Mouse (Mus musculus) hindbrain, embryonic 15.5 days (tissue): ENCODE data around the gene Ccdc184. TPM values are rescaled to one million over a fixed set of nuclear protein-coding genes. Genes with fewer than 3 reads are reported as not detected.

Experiments used
- ATAC-seq: fragments of 200-750 bp; cut with Nextera tagmentation; 2 replicates; pipeline ENCODE4 v1.8.0; 2017; ENCODE audit warnings: low read depth, moderate number of reproducible peaks, moderate TSS enrichment; ENCODE audit not compliant: low FRiP score
- H3K27ac ChIP-seq: fragments of 300-500 bp; sonication (generic); replicated peaks from 2 replicates; pipeline ENCODE4 v1.5.1; 2015; ENCODE audit warnings: mild to moderate bottlenecking, inconsistent platforms
- H3K27me3 ChIP-seq: fragments of 300-500 bp; sonication (generic); 2 replicates; pipeline ENCODE4 v1.6.1; 2015; ENCODE audit warnings: control low read depth, inconsistent platforms
- H3K36me3 ChIP-seq: fragments of 300-500 bp; sonication (generic); 2 replicates; pipeline ENCODE4 v1.6.1; 2015; ENCODE audit warnings: control low read depth, inconsistent platforms
- H3K4me1 ChIP-seq: fragments of 300-500 bp; sonication (generic); replicated peaks from 2 replicates; pipeline ENCODE4 v1.6.1; 2015; ENCODE audit warnings: control low read depth, inconsistent platforms
- H3K4me2 ChIP-seq: fragments of 300-500 bp; sonication (generic); 2 replicates; pipeline ENCODE4 v1.6.1; 2015; ENCODE audit warnings: moderate library complexity, mild to moderate bottlenecking, inconsistent platforms
- H3K4me3 ChIP-seq: fragments of 300-500 bp; sonication (generic); 2 replicates; pipeline ENCODE4 v1.5.1; 2015; ENCODE audit warnings: mild to moderate bottlenecking, inconsistent platforms
- H3K9ac ChIP-seq: fragments of 300-500 bp; sonication (generic); 2 replicates; pipeline ENCODE4 v1.6.1; 2015; ENCODE audit warnings: inconsistent platforms
- H3K9me3 ChIP-seq: fragments of 300-500 bp; sonication (generic); 2 replicates; pipeline ENCODE4 v1.6.1; 2016; ENCODE audit warnings: control low read depth, inconsistent platforms
- WGBS: fragments of 180-500 bp; shearing (Covaris S2); methylation state at CpG from one replicate; pipeline ENCODE4 v1.1.7; 2015; 5-methylcytosine and 5-hydroxymethylcytosine counted together
- polyA plus RNA-seq: library from polyadenylated mRNA; unstranded; fragments of >200 nt; fragmentation: Nextera tagmentation; extraction: Ambion mirVana; gene quantifications from 2 replicates; pipeline ENCODE4 v1.2.1, GENCODE M21; 2015

The Ccdc184 gene
- polyA plus RNA-seq, 1 experiment from 2014 or later: 113 TPM

DNA sequence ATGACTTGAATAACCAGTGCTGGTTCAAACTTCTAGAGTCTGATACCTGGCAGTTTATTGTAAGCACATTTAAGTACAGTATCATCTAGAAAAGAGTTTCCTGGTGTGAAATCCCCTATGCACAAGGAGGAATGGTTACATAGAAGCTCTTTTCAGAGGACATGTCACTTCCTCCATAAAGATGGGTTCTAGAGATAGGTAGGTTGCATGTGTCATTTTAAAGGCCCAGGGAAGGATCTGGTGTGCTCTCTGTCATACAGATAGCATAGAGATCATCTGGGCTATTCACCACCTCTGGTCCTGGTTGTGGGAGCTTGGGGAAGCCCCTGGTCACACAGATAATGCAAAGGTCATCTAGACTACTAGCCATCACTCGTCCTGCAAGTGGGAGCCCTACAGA, 9.7 kb upstream of the Ccdc184 start:
- H3K27ac ChIP-seq: no peak overlapping the region
- H3K27me3 ChIP-seq: no peaks in the 10 kb centered on the region
- no peaks in the 10 kb centered on the region for H3K4me1 ChIP-seq
- no peak for ATAC-seq
- no peak overlapping the region for H3K9ac ChIP-seq
- H3K4me3 ChIP-seq: no peak overlapping the region
- H3K9me3 ChIP-seq: no peaks in the 10 kb centered on the region
- no peaks in the 10 kb centered on the region for H3K36me3 ChIP-seq
- 74% methylated on average over 1 of the region's 1 CpGs for WGBS
- no peak overlapping the region for H3K4me2 ChIP-seq

DNA sequence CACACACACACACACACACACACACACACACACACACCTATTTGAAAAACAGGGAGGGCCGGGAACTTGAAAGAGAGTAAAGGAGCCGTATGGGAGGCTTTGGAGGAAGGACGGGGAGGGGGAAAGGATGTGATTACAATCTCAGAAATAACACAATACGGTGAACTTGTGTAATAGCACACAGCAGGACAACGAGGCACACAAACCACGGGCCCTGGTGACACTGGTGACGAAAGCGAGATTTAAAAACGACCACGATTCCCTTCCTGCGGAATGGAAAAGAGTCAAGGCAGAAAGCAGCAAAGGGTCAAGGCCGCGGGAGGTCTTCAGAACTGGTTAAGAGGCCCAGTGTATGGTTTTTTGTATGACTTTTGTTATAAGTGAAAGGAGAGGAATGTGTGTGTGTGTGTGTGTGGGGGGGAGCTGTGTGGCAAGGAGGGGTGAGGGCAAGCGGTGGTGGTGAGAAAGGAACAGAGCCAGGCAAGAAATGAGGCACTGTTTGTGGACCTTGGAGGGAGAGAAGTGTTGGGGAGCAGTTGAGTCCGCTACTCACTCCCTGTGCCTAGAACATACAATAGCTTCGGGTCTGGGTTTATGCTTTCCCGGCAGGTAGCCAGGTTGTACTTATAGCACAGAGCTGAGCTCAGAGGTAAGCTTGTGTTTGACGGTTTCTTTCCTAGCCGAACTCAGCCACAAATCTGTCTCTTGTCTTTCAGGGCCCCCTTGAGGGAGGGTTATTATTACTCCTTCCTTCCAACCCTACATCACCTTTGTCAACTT, 5.7 kb upstream of the Ccdc184 start:
- no peak for ATAC-seq
- Histone ChIP-seq H3K9ac (no peak overlapping the region), H3K9me3 (no peaks in the 10 kb centered on the region), H3K36me3 (no peaks in the 10 kb centered on the region), H3K4me3 (no peak overlapping the region), H3K27ac (no peak overlapping the region), H3K4me1 (no peaks in the 10 kb centered on the region), H3K4me2 (no peak overlapping the region), H3K27me3 (no peaks in the 10 kb centered on the region; the same call in 1 of the 2 replicates)
- 53% methylated on average over 19 of the region's 19 CpGs for whole genome bisulfite sequencing

DNA sequence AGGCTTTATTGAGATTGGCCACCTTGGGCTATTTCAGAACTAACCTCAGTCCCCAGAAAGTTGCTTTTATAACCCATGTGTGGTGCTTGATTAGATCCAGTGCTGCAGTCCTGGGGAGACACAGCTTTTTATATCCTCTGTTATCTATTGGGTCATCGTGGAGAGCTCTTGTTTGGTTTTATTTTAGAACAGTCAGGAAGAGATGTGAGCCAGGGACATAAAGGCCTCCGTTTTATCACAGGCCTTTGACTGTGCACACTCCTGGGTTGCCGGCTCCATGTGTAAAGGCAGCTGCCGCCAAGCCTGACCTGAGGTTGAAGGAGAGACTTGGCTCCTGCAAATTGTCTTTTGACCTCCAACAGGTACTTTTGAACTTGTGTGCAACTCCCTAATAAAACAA, 4.4 kb upstream of the Ccdc184 start:
- Histone ChIP-seq H3K27ac (no peak overlapping the region), H3K4me1 (peaks cover 6% of the 10 kb centered on the region), H3K4me2 (no peak overlapping the region), H3K4me3 (no peak overlapping the region), H3K9ac (no peak overlapping the region), H3K27me3 (no peaks in the 10 kb centered on the region; the same call in 1 of the 2 replicates), H3K36me3 (no peaks in the 10 kb centered on the region), H3K9me3 (no peaks in the 10 kb centered on the region)
- no peak for ATAC-seq
- 77% methylated on average over 4 of the region's 4 CpGs for WGBS

DNA sequence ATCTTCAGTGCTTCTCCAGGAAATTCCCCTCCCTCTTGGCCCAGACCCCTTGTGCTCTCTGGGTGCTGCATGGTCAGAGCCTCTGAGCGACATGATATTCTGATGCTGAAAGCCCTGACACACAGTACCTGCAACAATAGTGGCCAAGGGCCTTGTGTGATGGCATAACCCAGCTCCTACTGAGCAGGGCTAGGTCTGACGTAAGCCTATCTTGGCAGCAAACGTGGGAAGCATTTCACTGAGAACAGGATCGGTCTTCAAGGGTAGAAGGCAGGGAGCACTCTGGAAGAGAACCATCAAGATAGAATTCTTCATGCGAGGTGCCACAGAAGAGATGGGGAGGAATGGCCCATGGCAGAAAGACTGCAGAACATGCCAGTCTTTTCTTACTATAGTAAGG, 1.4 kb upstream of the Ccdc184 start, which contains the start of gene Asb8:
Asb8 (minus strand) TSS at position 101 of the 400 bp plus-strand sequence.
- ATAC-seq: no peak
- H3K4me1 ChIP-seq: peaks cover 29% of the 10 kb centered on the region
- H3K4me3 ChIP-seq: no peak within 1 kb of the TSS
- no peaks in the 10 kb centered on the region; the same call in 1 of the 2 replicates for H3K27me3 ChIP-seq
- 0 out of 2 replicates have a peak within 1 kb of the TSS, but pooled peaks have one; percentile 82 for H3K4me2 ChIP-seq
- H3K9ac ChIP-seq: no peak within 1 kb of the TSS
- H3K9me3 ChIP-seq: no peaks in the 10 kb centered on the region
- no peak within 1 kb of the TSS for H3K27ac ChIP-seq
- WGBS: 86% methylated on average over 5 of the region's 5 CpGs
- no peaks in the 10 kb centered on the region for H3K36me3 ChIP-seq

DNA sequence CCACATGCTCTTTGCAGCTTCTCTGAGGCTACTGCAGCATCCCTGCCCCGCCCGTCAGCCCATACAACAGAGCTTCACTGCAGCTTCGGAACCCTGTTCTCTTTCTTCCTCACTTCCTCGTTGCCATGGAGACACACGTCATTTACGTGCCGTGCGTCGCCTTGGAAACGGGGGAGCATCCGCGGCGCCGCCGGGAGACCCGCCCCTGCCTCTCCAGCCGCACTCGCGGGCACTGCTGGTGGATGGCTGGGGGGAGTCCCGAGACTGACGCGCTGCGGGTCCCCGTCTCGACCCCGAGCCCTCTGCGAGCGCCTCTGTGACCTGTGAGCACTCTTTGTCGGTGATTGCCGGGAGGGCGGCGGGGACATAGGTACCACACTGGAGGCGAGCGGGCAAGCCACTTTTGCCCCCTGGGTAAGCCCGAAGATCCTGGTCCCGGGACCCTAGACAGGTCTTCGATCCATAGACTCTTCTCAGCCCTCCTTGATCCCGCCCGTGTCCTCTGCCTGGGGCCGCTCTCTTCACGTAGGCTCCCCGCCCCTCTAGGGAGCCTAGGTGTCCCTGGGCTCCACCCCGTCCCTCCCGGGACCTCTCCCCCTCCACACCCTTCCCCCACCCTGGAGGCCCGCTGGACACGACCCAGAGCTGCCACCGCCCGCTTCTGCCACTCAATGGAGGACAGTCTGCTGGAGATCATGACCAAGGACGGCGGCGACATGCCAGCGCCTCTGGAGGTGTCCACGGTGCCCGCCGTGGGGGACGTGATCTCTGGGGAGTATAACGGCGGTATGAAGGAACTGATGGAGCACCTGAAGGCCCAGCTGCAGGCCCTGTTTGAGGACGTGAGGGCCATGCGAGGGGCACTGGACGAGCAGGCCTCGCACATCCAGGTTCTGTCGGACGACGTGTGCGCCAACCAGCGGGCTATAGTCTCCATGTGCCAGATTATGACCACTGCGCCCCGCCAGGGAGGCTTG, 975 bp downstream of the Ccdc184 start:
- ATAC-seq: peak; percentile 96
- H3K9me3 ChIP-seq: no peaks in the 10 kb centered on the region
- peaks cover 46% of the 10 kb centered on the region for H3K4me1 ChIP-seq
- WGBS: 1% methylated on average over 69 of the region's 69 CpGs
- H3K9ac ChIP-seq: peak overlapping the region; percentile 68
- no peaks in the 10 kb centered on the region; the same call in 1 of the 2 replicates for H3K27me3 ChIP-seq
- no peaks in the 10 kb centered on the region for H3K36me3 ChIP-seq
- peak overlapping the region; percentile 95 for H3K27ac ChIP-seq
- H3K4me2 ChIP-seq: peak overlapping the region; percentile 82
- peak overlapping the region; percentile 58 for H3K4me3 ChIP-seq

DNA sequence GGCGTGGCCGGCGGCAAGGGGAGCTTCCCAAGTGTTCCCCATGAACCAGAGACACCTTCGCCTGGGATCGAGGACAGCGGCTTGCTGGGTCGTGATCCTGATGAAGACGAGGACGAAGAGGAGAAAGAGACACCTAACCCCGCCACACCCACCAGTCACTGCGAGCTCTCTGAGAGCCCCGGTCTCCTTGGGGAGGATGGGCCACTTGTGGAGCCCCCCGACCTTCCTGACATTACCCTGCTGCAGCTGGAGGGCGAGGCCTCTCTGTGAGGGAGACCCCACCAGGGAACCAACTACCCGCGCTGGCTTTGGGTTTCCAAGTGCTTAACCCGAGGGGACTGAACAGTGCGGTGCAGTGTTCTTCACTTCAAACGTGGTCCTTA, 1.7 kb downstream of the Ccdc184 start:
- peak overlapping the region; percentile 68 for H3K9ac ChIP-seq
- H3K27ac ChIP-seq: peak overlapping the region; percentile 95; the same call in 1 of the 2 replicates
- H3K4me2 ChIP-seq: peak overlapping the region; percentile 82
- H3K36me3 ChIP-seq: no peaks in the 10 kb centered on the region
- 3% methylated on average over 19 of the region's 19 CpGs for WGBS
- no peak for ATAC-seq
- H3K4me3 ChIP-seq: peak overlapping the region; percentile 58
- H3K4me1 ChIP-seq: peaks cover 47% of the 10 kb centered on the region
- no peaks in the 10 kb centered on the region for H3K9me3 ChIP-seq
- H3K27me3 ChIP-seq: no peaks in the 10 kb centered on the region; the same call in 1 of the 2 replicates

DNA sequence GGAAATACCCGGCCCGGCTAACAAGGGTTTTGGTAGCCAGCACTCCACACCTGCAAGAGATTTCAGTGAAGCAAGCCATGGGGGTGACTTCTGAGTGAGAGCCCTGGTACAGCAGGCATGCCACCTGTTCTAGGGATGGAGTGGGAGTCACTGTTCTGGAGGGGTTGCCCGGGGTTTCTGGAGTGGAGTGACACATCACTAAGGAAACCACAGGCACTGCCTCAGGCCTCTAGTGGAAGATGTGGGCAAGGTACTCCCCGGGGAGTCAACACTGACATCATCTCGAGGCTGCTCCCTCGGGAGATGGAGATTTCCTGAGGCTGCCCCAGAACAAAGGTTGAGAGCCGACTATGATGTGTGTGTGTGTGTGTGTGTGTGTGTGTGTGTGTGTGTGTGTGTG, 3.4 kb downstream of the Ccdc184 start:
- no peak overlapping the region for H3K27ac ChIP-seq
- WGBS: 26% methylated on average over 7 of the region's 7 CpGs

DNA sequence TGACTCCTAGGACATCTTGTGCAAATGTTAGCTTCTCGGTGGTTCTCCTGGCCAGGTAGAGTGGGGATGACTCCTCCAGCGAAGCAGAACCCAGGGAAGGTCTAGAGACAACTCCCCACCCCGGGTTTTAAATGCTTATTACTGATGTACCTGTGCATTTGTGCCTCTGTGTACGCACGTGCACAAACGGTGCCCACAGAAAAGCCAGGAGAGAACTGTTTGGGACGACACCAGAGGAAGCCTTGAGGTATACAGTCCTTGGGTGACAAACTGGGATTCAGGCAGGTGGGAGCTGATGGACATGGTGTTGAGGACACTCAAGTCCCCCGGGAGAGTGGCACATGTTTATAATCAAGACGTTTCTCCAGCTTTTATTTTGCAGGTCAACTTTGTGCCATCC, 4.0 kb downstream of the Ccdc184 start:
- Histone ChIP-seq H3K27me3 (0 out of 2 replicates have a peak, but pooled peaks cover 2% of the 10 kb centered on the region), H3K9me3 (no peaks in the 10 kb centered on the region), H3K4me1 (peaks cover 51% of the 10 kb centered on the region), H3K4me3 (peak overlapping the region; percentile 58), H3K9ac (no peak overlapping the region), H3K4me2 (peak overlapping the region; percentile 82), H3K36me3 (no peaks in the 10 kb centered on the region), H3K27ac (no peak overlapping the region)
- no peak for ATAC-seq
- 76% methylated on average over 9 of the region's 9 CpGs for WGBS

More for the DNA sequence above, 3.4 kb downstream of the Ccdc184 start:
- no peaks in the 10 kb centered on the region for H3K9me3 ChIP-seq
- peaks cover 51% of the 10 kb centered on the region for H3K4me1 ChIP-seq
- peak overlapping the region; percentile 58 for H3K4me3 ChIP-seq
- H3K36me3 ChIP-seq: no peaks in the 10 kb centered on the region
- H3K4me2 ChIP-seq: peak overlapping the region; percentile 82
- H3K9ac ChIP-seq: peak overlapping the region; percentile 68
- ATAC-seq: no peak
- H3K27me3 ChIP-seq: peaks cover 2% of the 10 kb centered on the region; the same call in 1 of the 2 replicates

DNA sequence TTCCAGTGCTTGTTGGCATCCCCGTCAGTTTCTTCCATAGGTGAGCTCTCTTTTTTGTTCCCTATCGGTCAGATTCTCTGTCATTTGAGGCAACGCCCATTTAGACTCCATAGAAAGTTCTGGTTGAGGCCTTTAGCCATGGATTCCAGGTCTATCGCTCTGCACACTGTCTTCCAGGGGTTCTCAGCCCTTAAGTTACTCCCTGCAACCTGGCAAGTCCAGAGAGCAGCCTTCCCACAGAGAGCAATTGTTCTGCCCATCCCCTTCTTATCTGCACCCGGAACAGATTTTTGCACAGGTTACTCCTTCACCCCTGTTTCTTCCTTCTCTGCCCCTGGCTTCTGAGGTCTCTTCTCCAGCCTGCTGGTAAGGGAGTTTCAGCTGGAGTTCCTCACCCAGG, 5.2 kb downstream of the Ccdc184 start:
- Histone ChIP-seq H3K27ac (no peak overlapping the region), H3K4me2 (peak overlapping the region; percentile 82; the same call in 1 of the 2 replicates), H3K4me1 (peaks cover 45% of the 10 kb centered on the region), H3K27me3 (0 out of 2 replicates have a peak, but pooled peaks cover 2% of the 10 kb centered on the region), H3K9ac (no peak overlapping the region), H3K4me3 (no peak overlapping the region), H3K36me3 (no peaks in the 10 kb centered on the region), H3K9me3 (no peaks in the 10 kb centered on the region)
- ATAC-seq: no peak
- 75% methylated on average over 5 of the region's 5 CpGs for WGBS

DNA sequence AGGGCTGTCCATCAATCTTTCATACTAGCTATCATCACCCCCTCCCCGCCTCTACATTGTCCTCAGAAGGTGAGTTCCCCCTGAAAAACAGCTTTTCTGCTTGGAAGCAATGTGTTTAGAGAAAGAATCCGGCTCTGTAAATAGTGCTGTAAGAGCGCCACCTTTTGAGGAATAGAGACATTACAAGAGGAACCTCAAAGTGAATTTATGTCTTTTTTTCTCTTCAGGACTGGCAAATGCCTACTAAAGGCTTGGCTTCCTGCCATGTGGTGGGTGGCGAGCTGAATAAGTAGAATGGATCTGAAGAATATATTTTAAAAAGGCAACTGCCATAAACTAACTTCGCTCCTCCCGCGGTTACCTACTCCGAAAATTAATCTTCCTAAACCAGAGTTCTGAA, 6.9 kb downstream of the Ccdc184 start:
- Histone ChIP-seq H3K36me3 (no peaks in the 10 kb centered on the region), H3K4me2 (peak overlapping the region; percentile 18; the same call in 1 of the 2 replicates), H3K4me1 (peaks cover 36% of the 10 kb centered on the region), H3K9me3 (no peaks in the 10 kb centered on the region), H3K27me3 (0 out of 2 replicates have a peak, but pooled peaks cover 2% of the 10 kb centered on the region), H3K4me3 (no peak overlapping the region), H3K9ac (no peak overlapping the region), H3K27ac (no peak overlapping the region)
- WGBS: 35% methylated on average over 8 of the region's 8 CpGs
- no peak for ATAC-seq

DNA sequence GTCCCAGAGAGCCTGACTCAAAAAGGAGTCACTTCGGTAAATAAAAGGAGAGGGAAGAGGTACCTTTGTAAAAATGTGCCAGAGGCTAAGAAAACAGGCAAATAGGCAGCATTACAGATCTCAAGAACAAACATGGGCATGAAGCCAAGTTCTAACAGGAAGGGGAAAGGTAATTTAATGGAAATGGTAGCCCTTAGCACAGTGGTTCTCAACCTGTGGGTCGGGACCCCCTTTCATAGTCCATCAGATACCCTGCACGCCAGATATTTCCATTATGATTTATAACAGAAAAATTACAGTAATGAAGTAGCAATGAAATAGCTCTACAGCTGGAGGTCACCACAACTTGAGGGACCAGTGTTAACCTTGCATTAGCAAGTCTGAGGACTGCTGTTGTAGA, 10.4 kb downstream of the Ccdc184 start:
- Histone ChIP-seq H3K4me1 (peaks cover 12% of the 10 kb centered on the region), H3K27ac (no peak overlapping the region), H3K4me3 (no peak overlapping the region), H3K36me3 (no peaks in the 10 kb centered on the region), H3K9ac (no peak overlapping the region), H3K27me3 (0 out of 2 replicates have a peak, but pooled peaks cover 2% of the 10 kb centered on the region), H3K4me2 (no peak overlapping the region), H3K9me3 (no peaks in the 10 kb centered on the region)
- ATAC-seq: no peak
- WGBS: 79% methylated on average over 3 of the region's 3 CpGs
